Mouse (Mus musculus) hematopoietic stem cell, adult 5-6 weeks (primary cell): ENCODE measurements around the gene Aamdc. TPM values are rescaled to one million over a fixed set of nuclear protein-coding genes. Genes with fewer than 3 reads are reported as not detected.

Source experiments
- ATAC-seq, 2 experiments: fragments of 125-278 bp in 1 of 2; replicated peaks in 1 of 2; 2 replicates each; pipeline ENCODE4 v1.8.0; 2016 to 2017; ENCODE audit warnings: inconsistent platforms in 2 of 2, mild to moderate bottlenecking in 2 of 2, moderate number of reproducible peaks in 2 of 2, low read depth in 1 of 2, moderate TSS enrichment in 1 of 2; ENCODE audit not compliant: low FRiP score in 2 of 2, poor library complexity in 2 of 2, severe bottlenecking in 2 of 2, insufficient read depth in 1 of 2, low TSS enrichment in 1 of 2
- total RNA-seq: library from RNA; stranded (forward); fragments of 172-1452, 232-1000 nt; gene quantifications from 2 replicates; pipeline ENCODE4 v1.2.3, GENCODE M21; 2017

The Aamdc gene
- 49.9 and 80.4 TPM in 2 replicates for total RNA-seq

GRCm38 (mm10) chr7:97579067-97579975 is at the start of gene Aamdc, which contains the start of gene Rsf1:
Gene Aamdc (minus strand): TSS chr7:97579497.
Gene Rsf1 (plus strand): TSS chr7:97579889.
- peak; percentile 88 to 90 for ATAC-seq

GRCm38 (mm10) chr7:97623402-97623801 is 44.1 kb upstream of the Aamdc start:
- no peak for ATAC-seq

- no peak for ATAC-seq
Measured at GRCm38 (mm10) chr7:97622676-97623075, 43.4 kb upstream of the Aamdc start.

GRCm38 (mm10) chr7:97621346-97621745 is 42.0 kb upstream of the Aamdc start:
- no peak for ATAC-seq

GRCm38 (mm10) chr7:97598548-97598947 is 19.3 kb upstream of the Aamdc start:
- no peak for ATAC-seq

GRCm38 (mm10) chr7:97593535-97593934 is 14.2 kb upstream of the Aamdc start:
- no peak for ATAC-seq

- no peak for ATAC-seq
Measured at GRCm38 (mm10) chr7:97592396-97592795, 13.1 kb upstream of the Aamdc start.

GRCm38 (mm10) chr7:97591336-97591735 is 12.0 kb upstream of the Aamdc start:
- no peak for ATAC-seq

- no peak for ATAC-seq
Measured at GRCm38 (mm10) chr7:97590488-97590887, 11.2 kb upstream of the Aamdc start.

- ATAC-seq = no peak
Measured at GRCm38 (mm10) chr7:97588506-97588905, 9.2 kb upstream of the Aamdc start.

GRCm38 (mm10) chr7:97580843-97581214 is 1.5 kb upstream of the Aamdc start:
- peak; percentile 74 to 79 for ATAC-seq

GRCm38 (mm10) chr7:97579976-97580842 is 912 bp upstream of the Aamdc start:
- peak; percentile 1 to 6; a peak in 1 of 4 replicates for ATAC-seq

- ATAC-seq = no peak
Measured at GRCm38 (mm10) chr7:97578361-97579066, 783 bp downstream of the Aamdc start.

- ATAC-seq = no peak
Measured at GRCm38 (mm10) chr7:97570389-97570788, 8.9 kb downstream of the Aamdc start.

- ATAC-seq = no peak
Measured at GRCm38 (mm10) chr7:97569372-97569771, 9.9 kb downstream of the Aamdc start.

- no peak for ATAC-seq
Measured at GRCm38 (mm10) chr7:97563576-97563975, 15.7 kb downstream of the Aamdc start.

- no peak for ATAC-seq
Measured at GRCm38 (mm10) chr7:97550673-97551072, 28.6 kb downstream of the Aamdc start.
